ENCODE assay signal across 1 mouse cellular context in the genomic region with DNA sequence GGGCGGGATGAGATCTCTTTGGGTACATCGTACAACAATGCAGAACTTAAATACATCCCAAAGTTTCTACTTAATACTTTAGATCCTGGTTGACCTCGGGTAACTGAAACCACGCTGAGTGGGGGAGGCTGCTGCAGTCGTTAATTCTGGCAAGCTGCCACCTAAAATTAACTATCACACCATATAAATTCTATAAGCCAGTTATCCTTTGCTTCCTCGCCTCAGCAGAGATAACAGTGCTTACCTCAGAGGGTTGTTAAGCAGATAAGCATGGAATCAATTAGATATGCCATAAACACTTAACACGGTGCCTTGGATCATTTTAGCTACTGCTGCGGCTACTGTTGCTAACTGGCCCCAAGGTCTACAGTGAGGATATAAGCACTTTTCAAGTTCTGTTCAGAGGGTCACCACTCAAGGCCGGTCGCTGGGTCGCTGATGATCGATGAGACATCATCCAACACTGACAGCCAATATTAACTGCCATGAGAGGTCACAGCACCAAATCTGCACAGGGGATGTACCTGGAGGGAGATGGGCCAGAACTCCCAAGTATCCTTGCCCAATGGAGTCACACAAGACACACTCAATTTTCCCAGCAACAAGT.
TF ChIP-seq lines count a peak whose summit lies in the region.

No protein-coding gene starts in this region.

TF ChIP-seq in MEL, 35 proteins besides CTCF, POLR2A, EP300 and RAD21:
- TF ChIP-seq ZKSCAN1 (IDR thresholded peaks at IDR 0.05; ENCODE audit: low read depth, low read length) (no peak), JUND (IDR thresholded peaks at IDR 0.05; ENCODE audit: low read depth, low read length) (no peak), MYC (IDR thresholded peaks at IDR 0.05; ENCODE audit: low read depth, low read length) (no peak), MXI1 (IDR thresholded peaks at IDR 0.05; ENCODE audit: low read depth, low read length) (peak; percentile 22; the same call in 1 of the 2 replicates), MAZ (IDR thresholded peaks at IDR 0.05; ENCODE audit: low read depth, low read length) (no peak), ZNF384 (IDR thresholded peaks at IDR 0.05; ENCODE audit: low read depth, low read length) (no peak), TBP (IDR thresholded peaks at IDR 0.05; ENCODE audit: low read depth, low read length) (no peak), SMC3 (IDR thresholded peaks at IDR 0.05; ENCODE audit: low read depth, low read length) (no peak), TAL1 (IDR thresholded peaks at IDR 0.05; ENCODE audit: low read length) (no peak), SIN3A (IDR thresholded peaks at IDR 0.05; ENCODE audit: low read length) (peak; percentile 67), CHD2 (IDR thresholded peaks at IDR 0.05; ENCODE audit: low read length) (no peak), RCOR1 (IDR thresholded peaks at IDR 0.05; ENCODE audit: low read depth, low read length) (peak; percentile 60), UBTF (IDR thresholded peaks at IDR 0.05; ENCODE audit: borderline replicate concordance, insufficient read depth, low read depth, low read length) (no peak), POLR2AphosphoS5 (IDR thresholded peaks at IDR 0.05; ENCODE audit: borderline replicate concordance, low read depth, low read length) (no peak), ZC3H11A (IDR thresholded peaks at IDR 0.05; ENCODE audit: low read depth, low read length) (no peak), ELF1 (IDR thresholded peaks at IDR 0.05; ENCODE audit: low read depth, low read length) (no peak), MEF2A (IDR thresholded peaks at IDR 0.05; ENCODE audit: extremely low read depth, insufficient replicate concordance, low read depth, low read length, poor library complexity, severe bottlenecking) (no peak), HCFC1 (IDR thresholded peaks at IDR 0.05; ENCODE audit: low read depth, low read length) (no peak), MAX (IDR thresholded peaks at IDR 0.05; ENCODE audit: low read length) (no peak), CHD1 (IDR thresholded peaks at IDR 0.05; ENCODE audit: low read depth, low read length) (no peak), USF2 (IDR thresholded peaks at IDR 0.05; ENCODE audit: borderline replicate concordance in 1 of 2, insufficient read depth in 1 of 2, low read depth in 1 of 2, low read length in 2 of 2) (no peak), MAFK (IDR thresholded peaks at IDR 0.05; ENCODE audit: borderline replicate concordance, low read depth, low read length) (no peak), E2F4 (IDR thresholded peaks at IDR 0.05; ENCODE audit: borderline replicate concordance, low read depth, low read length) (no peak), TCF12 (IDR thresholded peaks at IDR 0.05; ENCODE audit: low read depth, low read length) (peak; percentile 82), KAT2A (conservative IDR thresholded peaks at IDR 0.05; ENCODE audit: low read depth, low read length) (no peak), USF1 (IDR thresholded peaks at IDR 0.05; ENCODE audit: low read depth, low read length) (no peak), GATA1 (IDR thresholded peaks at IDR 0.05; ENCODE audit: low read depth, low read length) (peak; percentile 94), ETS1 (IDR thresholded peaks at IDR 0.05; ENCODE audit: low read depth, low read length) (peak; percentile 85)
